Comparison of ENCODE assay signal across 11 mouse cellular contexts in the genomic region with DNA sequence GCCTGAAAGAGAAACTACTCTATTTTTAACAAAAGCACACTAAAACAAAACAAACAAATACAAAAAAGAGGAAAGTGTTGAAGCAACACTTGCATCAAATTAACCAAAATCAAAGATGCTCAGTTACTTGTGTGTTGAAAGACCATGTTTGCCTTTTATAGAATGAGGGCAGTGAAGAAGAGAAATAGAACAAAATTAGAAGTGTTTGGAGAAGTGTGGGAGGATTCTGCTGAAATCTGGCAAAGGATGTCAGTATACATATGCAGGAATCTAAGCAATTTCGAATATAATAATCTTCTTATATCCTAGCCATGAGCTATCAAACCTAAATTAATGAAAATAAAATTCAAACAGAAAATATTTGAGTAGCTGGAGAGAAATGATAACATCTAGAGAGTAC.
"Had no signal": no experiment of that assay in that cellular context is flagged by ENCODE, and none has a peak within 500 bp of the region (broad histone marks: within the 10 kb centered on the region; RNA-seq: fewer than 3 reads in every experiment).

No protein-coding gene starts in this region.

- DNase-seq: liver, postnatal 0 days; lung, adult 2 months; lung, postnatal 14 days; lung, postnatal 36 days; right cerebral cortex, postnatal 14 days; thymus, adult 2 months; thymus, postnatal 14 days; thymus, postnatal 36 days had no signal

- ATAC-seq: liver, postnatal 0 days; lung, postnatal 0 days; midbrain, embryonic 13.5 days; midbrain, embryonic 15.5 days had no signal
